Mouse (Mus musculus): Measurements from ENCODE around the gene Ndufa4. TPM values are rescaled to one million over a fixed set of nuclear protein-coding genes. Genes with fewer than 3 reads are reported as not detected.

Ndufa4 gene
- 761 and 792 TPM in 2 replicates for polyA plus RNA-seq (2014; fragmentation: Nextera tagmentation; extraction: Ambion mirVana)

DNA sequence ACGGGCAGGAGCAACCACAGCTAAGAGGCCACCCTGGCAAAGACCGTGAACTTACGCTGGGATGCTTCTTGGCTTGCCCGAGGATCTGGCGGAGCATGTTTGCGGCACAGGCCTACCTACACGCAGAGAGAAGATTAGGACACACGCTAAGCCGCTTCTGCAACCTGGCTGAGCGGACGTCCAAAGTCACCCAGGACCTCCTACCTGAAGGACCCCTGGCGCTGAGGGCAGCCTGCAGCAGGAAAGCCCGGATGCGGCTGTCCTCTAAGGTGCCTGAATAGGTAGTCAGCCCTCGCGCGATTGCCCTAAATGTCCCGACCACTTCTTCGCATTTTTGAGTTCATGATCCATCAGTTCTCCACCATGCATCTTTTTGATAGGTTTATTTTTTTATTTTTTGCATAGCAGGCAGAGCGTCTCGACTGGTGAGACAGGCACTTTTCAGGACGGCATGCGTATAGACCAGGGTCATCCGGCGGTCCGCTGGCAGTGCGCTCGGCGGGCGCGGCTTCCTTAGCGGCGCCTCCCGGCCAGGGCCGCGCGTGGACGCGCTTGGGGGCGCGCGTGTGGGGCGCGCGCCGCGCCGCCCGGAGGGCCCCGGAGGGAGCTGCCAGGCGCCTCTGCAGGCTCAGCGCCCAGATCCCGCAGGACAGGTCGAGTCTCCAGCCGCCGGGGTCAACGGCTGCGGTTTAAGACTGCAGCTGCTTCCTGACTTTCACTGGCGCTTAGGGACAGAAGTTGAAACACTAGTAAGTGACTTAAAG, at the start of gene Ndufa4, which contains the start of gene Phf14:
Gene Ndufa4 (minus strand): TSS at position 229 of the 764 bp plus-strand sequence.
Gene Phf14 (plus strand): TSS at position 541 of the 764 bp plus-strand sequence.
- ATAC-seq (replicated peaks; ENCODE audit: low FRiP score) (peak; percentile 96), DNase-seq (ENCODE audit: low spot score) (peak; percentile 89)
- Histone ChIP-seq H3K4me3 (ENCODE audit: low read depth, low read length) (peak within 1 kb of the TSS; percentile 87), H3K9ac (ENCODE audit: low read depth, low read length) (peak within 1 kb of the TSS; percentile 88), H3K27ac (ENCODE audit: low read depth, low read length) (peak within 1 kb of the TSS; percentile 48; the same call in 1 of the 2 replicates), H3K4me1 (replicated peaks; ENCODE audit: control insufficient read depth, insufficient read depth, low read length) (peaks cover 6% of the 10 kb centered on the region), H3K9me3 (ENCODE audit: control insufficient read depth, low read length) (no peaks in the 10 kb centered on the region), H3K4me2 (peak within 1 kb of the TSS; percentile 86), H3K36me3 (ENCODE audit: control insufficient read depth, insufficient read depth, low read length) (peaks cover 10% of the 10 kb centered on the region; the same call in 1 of the 2 replicates), H3K27me3 (replicated peaks; ENCODE audit: control insufficient read depth, insufficient read depth, low read length) (no peaks in the 10 kb centered on the region)
- under 1% methylated on average over 59 of the region's 59 CpGs for WGBS

DNA sequence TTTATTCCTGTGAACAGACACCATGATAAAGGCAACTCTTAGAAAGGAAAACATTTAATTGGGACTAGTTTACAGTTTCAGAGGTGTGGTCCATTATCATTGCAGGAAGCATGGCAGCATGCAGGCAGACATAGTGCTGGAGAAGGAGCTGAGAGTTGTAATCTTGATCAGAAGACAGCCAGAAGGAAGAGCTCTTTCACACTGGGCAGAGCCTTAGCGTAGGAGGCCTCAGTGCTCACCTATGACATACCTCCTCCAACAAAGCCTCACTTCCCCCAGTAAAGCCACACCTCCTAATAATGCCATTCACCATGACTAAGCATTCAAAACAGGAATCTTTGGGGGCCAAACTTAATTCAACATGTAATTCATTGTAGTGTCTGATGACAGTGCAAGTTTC, 40.8 kb upstream of the Ndufa4 start:
- H3K9ac ChIP-seq (ENCODE audit: low read depth, low read length), result no peak overlapping the region
- H3K27me3 ChIP-seq (replicated peaks; ENCODE audit: control insufficient read depth, insufficient read depth, low read length), result no peaks in the 10 kb centered on the region
- peaks cover 3% of the 10 kb centered on the region for H3K4me1 ChIP-seq (replicated peaks; ENCODE audit: control insufficient read depth, insufficient read depth, low read length)
- 65% methylated on average over 1 of the region's 1 CpGs for WGBS
- H3K4me2 ChIP-seq, result no peak overlapping the region
- ATAC-seq (replicated peaks; ENCODE audit: low FRiP score) (peak; percentile 87), DNase-seq (ENCODE audit: low spot score) (no peak)
- no peak overlapping the region for H3K4me3 ChIP-seq (ENCODE audit: low read depth, low read length)
- H3K9me3 ChIP-seq (ENCODE audit: control insufficient read depth, low read length), result no peaks in the 10 kb centered on the region
- H3K27ac ChIP-seq (ENCODE audit: low read depth, low read length), result no peak overlapping the region
- peaks cover 2% of the 10 kb centered on the region; the same call in 1 of the 2 replicates for H3K36me3 ChIP-seq (ENCODE audit: control insufficient read depth, insufficient read depth, low read length)

DNA sequence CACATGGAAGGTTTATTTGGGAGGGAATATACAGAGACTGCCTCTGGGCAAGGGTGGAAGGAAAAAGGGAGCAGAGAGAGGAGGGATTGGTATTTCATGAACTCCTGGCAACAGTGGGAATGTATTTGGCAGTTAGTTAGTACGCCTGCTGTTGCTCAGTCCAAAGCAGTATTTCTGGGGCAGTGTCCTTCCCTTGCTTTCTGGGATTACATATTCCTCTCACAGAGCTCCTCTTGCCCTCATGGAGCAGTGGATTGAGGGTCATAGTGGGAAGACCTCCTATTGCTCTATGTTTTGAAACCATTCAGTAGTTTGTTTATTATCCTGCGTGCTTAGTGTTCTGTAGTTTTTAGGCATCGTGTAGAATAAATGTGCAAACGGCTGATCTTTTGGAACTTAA, 34.8 kb upstream of the Ndufa4 start:
- H3K4me2 ChIP-seq, result no peak overlapping the region
- DNase-seq (ENCODE audit: low spot score), result no peak
- 91% methylated on average over 4 of the region's 4 CpGs for WGBS
- no peak overlapping the region for H3K27ac ChIP-seq (ENCODE audit: low read depth, low read length)
- ATAC-seq (replicated peaks; ENCODE audit: low FRiP score), result no peak
- H3K9ac ChIP-seq (ENCODE audit: low read depth, low read length), result no peak overlapping the region
- peaks cover 7% of the 10 kb centered on the region; the same call in 1 of the 2 replicates for H3K36me3 ChIP-seq (ENCODE audit: control insufficient read depth, insufficient read depth, low read length)
- no peaks in the 10 kb centered on the region for H3K27me3 ChIP-seq (replicated peaks; ENCODE audit: control insufficient read depth, insufficient read depth, low read length)
- no peaks in the 10 kb centered on the region for H3K9me3 ChIP-seq (ENCODE audit: control insufficient read depth, low read length)
- H3K4me1 ChIP-seq (replicated peaks; ENCODE audit: control insufficient read depth, insufficient read depth, low read length), result no peaks in the 10 kb centered on the region; the same call in 1 of the 2 replicates
- H3K4me3 ChIP-seq (ENCODE audit: low read depth, low read length), result no peak overlapping the region

DNA sequence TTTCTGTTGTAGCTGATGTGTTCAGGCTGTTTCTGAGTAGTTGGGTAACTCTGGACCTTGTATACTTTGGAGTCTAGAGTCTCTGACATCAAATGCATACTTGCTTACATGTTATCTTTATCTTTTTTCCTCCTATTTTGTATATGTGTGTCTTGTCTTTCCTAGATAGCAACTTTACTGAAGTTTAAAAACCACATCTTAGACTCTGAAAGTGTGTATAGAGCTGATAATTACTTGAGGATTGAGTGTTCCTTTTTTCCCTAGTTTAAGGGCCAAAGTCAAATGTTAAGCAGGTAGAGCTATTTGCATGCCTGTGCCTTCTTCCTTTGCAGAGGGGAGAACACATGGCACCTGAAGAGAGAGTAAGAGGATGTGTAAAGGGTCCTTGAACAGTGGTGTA, 33.6 kb upstream of the Ndufa4 start:
- Histone ChIP-seq H3K9ac (ENCODE audit: low read depth, low read length) (no peak overlapping the region), H3K4me3 (ENCODE audit: low read depth, low read length) (no peak overlapping the region), H3K27me3 (replicated peaks; ENCODE audit: control insufficient read depth, insufficient read depth, low read length) (no peaks in the 10 kb centered on the region), H3K27ac (ENCODE audit: low read depth, low read length) (no peak overlapping the region), H3K4me1 (replicated peaks; ENCODE audit: control insufficient read depth, insufficient read depth, low read length) (no peaks in the 10 kb centered on the region), H3K4me2 (no peak overlapping the region; the same call in 1 of the 2 replicates), H3K9me3 (ENCODE audit: control insufficient read depth, low read length) (no peaks in the 10 kb centered on the region), H3K36me3 (ENCODE audit: control insufficient read depth, insufficient read depth, low read length) (peaks cover 7% of the 10 kb centered on the region; the same call in 1 of the 2 replicates)
- ATAC-seq (replicated peaks; ENCODE audit: low FRiP score), result peak; percentile 89
- no peak for DNase-seq (ENCODE audit: low spot score)

DNA sequence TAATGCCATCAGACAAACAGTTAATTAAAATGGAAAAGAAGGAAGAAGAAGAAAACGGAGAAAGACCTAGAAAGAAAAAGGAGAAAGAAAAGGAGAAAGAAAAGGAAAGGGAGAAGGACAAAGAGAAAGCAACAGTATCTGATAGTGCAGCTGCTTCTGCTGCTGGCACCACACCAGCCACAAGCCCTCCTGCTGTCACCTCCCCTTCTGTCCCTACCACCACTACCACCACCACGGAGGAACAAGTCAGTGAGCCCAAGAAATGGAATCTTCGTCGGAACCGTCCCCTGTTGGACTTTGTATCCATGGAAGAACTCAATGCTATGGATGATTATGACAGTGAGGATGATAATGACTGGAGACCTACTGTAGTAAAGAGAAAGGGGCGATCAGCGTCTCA, 26.1 kb upstream of the Ndufa4 start:
- 95% methylated on average over 7 of the region's 7 CpGs for WGBS
- H3K9me3 ChIP-seq (ENCODE audit: control insufficient read depth, low read length), result no peaks in the 10 kb centered on the region
- DNase-seq (ENCODE audit: low spot score) (no peak), ATAC-seq (replicated peaks; ENCODE audit: low FRiP score) (no peak)
- no peaks in the 10 kb centered on the region for H3K4me1 ChIP-seq (replicated peaks; ENCODE audit: control insufficient read depth, insufficient read depth, low read length)
- no peak overlapping the region for H3K27ac ChIP-seq (ENCODE audit: low read depth, low read length)
- peaks cover 1% of the 10 kb centered on the region; the same call in 1 of the 2 replicates for H3K36me3 ChIP-seq (ENCODE audit: control insufficient read depth, insufficient read depth, low read length)
- no peak overlapping the region for H3K4me3 ChIP-seq (ENCODE audit: low read depth, low read length)
- H3K27me3 ChIP-seq (replicated peaks; ENCODE audit: control insufficient read depth, insufficient read depth, low read length), result no peaks in the 10 kb centered on the region
- no peak overlapping the region for H3K9ac ChIP-seq (ENCODE audit: low read depth, low read length)
- H3K4me2 ChIP-seq, result no peak overlapping the region

DNA sequence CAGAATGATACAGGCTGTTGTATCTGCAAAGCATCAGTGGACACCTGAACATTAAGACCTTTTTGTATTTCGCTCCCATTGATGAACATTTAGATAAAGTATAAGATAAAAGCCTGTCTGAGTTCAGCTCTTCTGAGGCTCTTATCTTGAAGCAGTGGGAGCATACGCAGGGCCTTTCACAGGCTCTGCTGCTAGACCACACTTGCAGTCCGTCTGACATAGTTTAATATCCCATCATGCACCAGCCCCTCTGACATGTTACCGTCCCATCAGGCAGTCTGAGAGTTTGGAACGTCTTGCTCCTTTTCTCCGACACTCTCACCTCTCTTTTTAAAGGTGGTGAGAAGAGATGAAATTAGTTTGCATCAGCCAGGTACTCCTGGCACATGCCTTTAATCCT, 20.2 kb upstream of the Ndufa4 start:
- peak overlapping the region; percentile 79 for H3K4me2 ChIP-seq
- H3K9me3 ChIP-seq (ENCODE audit: control insufficient read depth, low read length), result no peaks in the 10 kb centered on the region
- ATAC-seq (replicated peaks; ENCODE audit: low FRiP score) (no peak), DNase-seq (ENCODE audit: low spot score) (no peak)
- no peak overlapping the region for H3K9ac ChIP-seq (ENCODE audit: low read depth, low read length)
- peak overlapping the region; percentile 83; the same call in 1 of the 2 replicates for H3K4me3 ChIP-seq (ENCODE audit: low read depth, low read length)
- no peaks in the 10 kb centered on the region; the same call in 1 of the 2 replicates for H3K36me3 ChIP-seq (ENCODE audit: control insufficient read depth, insufficient read depth, low read length)
- no peaks in the 10 kb centered on the region for H3K27me3 ChIP-seq (replicated peaks; ENCODE audit: control insufficient read depth, insufficient read depth, low read length)
- 62% methylated on average over 6 of the region's 6 CpGs for WGBS
- H3K4me1 ChIP-seq (replicated peaks; ENCODE audit: control insufficient read depth, insufficient read depth, low read length), result peaks cover 10% of the 10 kb centered on the region
- H3K27ac ChIP-seq (ENCODE audit: low read depth, low read length), result no peak overlapping the region

DNA sequence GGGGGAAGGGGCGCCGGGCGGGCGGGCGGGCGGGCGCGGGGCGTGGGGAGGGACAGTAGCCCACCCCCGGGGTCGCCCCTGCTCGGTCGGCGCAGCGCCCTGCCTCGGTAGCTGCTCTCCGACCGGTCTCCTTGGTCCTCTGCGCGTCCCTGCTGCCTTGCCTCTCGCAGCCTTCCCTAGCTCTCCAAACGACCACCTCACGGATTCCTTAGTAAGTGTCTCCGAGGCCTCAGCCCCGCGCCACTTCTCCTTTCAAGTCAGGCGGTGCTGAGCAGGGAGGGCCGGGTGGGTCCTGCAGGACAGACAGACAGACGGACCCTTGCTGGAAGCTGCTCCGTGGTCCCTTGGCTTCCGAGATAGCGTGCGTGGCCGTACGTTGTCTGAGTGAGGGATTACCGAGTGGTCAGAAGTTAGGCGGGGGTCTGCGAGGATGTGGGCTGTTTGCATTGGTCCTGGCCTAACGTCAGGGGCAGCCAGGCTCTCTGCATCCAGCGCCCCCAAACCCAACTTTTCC, 18.8 kb upstream of the Ndufa4 start:
- H3K9ac ChIP-seq (ENCODE audit: low read depth, low read length), result peak overlapping the region; percentile 87
- H3K9me3 ChIP-seq (ENCODE audit: control insufficient read depth, low read length), result no peaks in the 10 kb centered on the region
- peak overlapping the region; percentile 79 for H3K4me2 ChIP-seq
- DNase-seq (ENCODE audit: low spot score), result peak; percentile 66
- H3K4me1 ChIP-seq (replicated peaks; ENCODE audit: control insufficient read depth, insufficient read depth, low read length), result peaks cover 10% of the 10 kb centered on the region
- no peaks in the 10 kb centered on the region for H3K27me3 ChIP-seq (replicated peaks; ENCODE audit: control insufficient read depth, insufficient read depth, low read length)
- H3K36me3 ChIP-seq (ENCODE audit: control insufficient read depth, insufficient read depth, low read length), result no peaks in the 10 kb centered on the region; the same call in 1 of the 2 replicates
- ATAC-seq (replicated peaks; ENCODE audit: low FRiP score), result peak; percentile 76
- under 1% methylated on average over 40 of the region's 40 CpGs for WGBS
- H3K4me3 ChIP-seq (ENCODE audit: low read depth, low read length), result peak overlapping the region; percentile 83
- peak overlapping the region; percentile 94 for H3K27ac ChIP-seq (ENCODE audit: low read depth, low read length)

DNA sequence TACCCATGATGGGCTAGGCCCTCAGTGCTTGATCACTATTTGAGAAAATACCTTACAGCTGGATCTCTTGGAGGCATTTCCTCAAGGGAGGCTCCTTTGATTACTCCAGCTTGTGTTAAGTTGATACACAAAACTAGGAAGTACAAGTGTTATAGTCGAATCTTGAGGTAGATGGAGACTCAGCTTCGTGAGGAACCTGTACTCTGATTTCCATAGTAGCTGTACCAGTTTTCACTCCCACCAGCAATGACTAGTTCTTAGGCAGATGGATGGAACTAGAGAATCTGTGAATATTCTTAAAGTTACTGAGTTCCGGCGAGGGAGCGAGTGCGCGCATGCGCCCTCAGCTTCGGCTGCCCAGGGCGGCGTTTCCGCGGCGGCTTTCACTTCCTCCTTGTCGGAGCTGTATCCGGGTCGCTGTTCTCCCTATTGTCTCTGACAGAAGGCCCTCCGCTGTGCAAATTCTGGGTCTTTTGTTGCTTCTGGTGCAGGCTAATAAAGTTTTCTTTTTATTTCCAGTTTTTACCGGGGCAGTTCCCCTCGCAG, 18.3 kb upstream of the Ndufa4 start:
- peak overlapping the region; percentile 79 for H3K4me2 ChIP-seq
- H3K4me3 ChIP-seq (ENCODE audit: low read depth, low read length), result peak overlapping the region; percentile 83
- DNase-seq (ENCODE audit: low spot score) (peak; percentile 80), ATAC-seq (replicated peaks; ENCODE audit: low FRiP score) (peak; percentile 96)
- under 1% methylated on average over 20 of the region's 20 CpGs for WGBS
- H3K4me1 ChIP-seq (replicated peaks; ENCODE audit: control insufficient read depth, insufficient read depth, low read length), result peaks cover 10% of the 10 kb centered on the region
- H3K9me3 ChIP-seq (ENCODE audit: control insufficient read depth, low read length), result no peaks in the 10 kb centered on the region
- peak overlapping the region; percentile 94 for H3K27ac ChIP-seq (ENCODE audit: low read depth, low read length)
- H3K27me3 ChIP-seq (replicated peaks; ENCODE audit: control insufficient read depth, insufficient read depth, low read length), result no peaks in the 10 kb centered on the region
- no peaks in the 10 kb centered on the region; the same call in 1 of the 2 replicates for H3K36me3 ChIP-seq (ENCODE audit: control insufficient read depth, insufficient read depth, low read length)
- H3K9ac ChIP-seq (ENCODE audit: low read depth, low read length), result peak overlapping the region; percentile 87
